Mouse (Mus musculus) hindbrain, embryonic 16.5 days (tissue): Measurements from ENCODE around the gene Aebp2. TPM values are rescaled to one million over a fixed set of nuclear protein-coding genes. Genes with fewer than 3 reads are reported as not detected.
"Not testable (repeated sequence)": the region's sequence is repeated elsewhere in the genome, so short reads cannot be mapped to it uniquely, and the experiment has no call there.

Source experiments
- ATAC-seq: fragments of 200-750 bp; cut with Nextera tagmentation; 2 replicates; pipeline ENCODE4 v1.8.0; 2017; ENCODE audit warnings: moderate TSS enrichment, moderate library complexity
- H3K27ac ChIP-seq: fragments of 300-500 bp; sonication (generic); 2 replicates; pipeline ENCODE4 v1.5.1; 2014; ENCODE audit warnings: low read depth, mild to moderate bottlenecking, control low read depth, low read length, moderate library complexity
- H3K27me3 ChIP-seq: fragments of 300-500 bp; sonication (generic); replicated peaks from 2 replicates; pipeline ENCODE4 v1.6.1; 2014; ENCODE audit warnings: low read length; ENCODE audit not compliant: control insufficient read depth, insufficient read depth
- H3K36me3 ChIP-seq: fragments of 300-500 bp; sonication (generic); 2 replicates; pipeline ENCODE4 v1.6.1; 2014; ENCODE audit warnings: mild to moderate bottlenecking, low read length, moderate library complexity, mixed read lengths; ENCODE audit not compliant: control insufficient read depth, insufficient read depth
- H3K4me1 ChIP-seq: fragments of 300-500 bp; sonication (generic); 2 replicates; pipeline ENCODE4 v1.6.1; 2014; ENCODE audit warnings: low read depth, low read length; ENCODE audit not compliant: control insufficient read depth, insufficient read depth
- H3K4me2 ChIP-seq: fragments of 300-500 bp; sonication (generic); 2 replicates; pipeline ENCODE4 v1.6.1; 2014; ENCODE audit warnings: mild to moderate bottlenecking, low read length, control low read depth, moderate library complexity
- H3K4me3 ChIP-seq: fragments of 300-500 bp; sonication (generic); 2 replicates; pipeline ENCODE4 v1.5.1; 2014; ENCODE audit warnings: mild to moderate bottlenecking, low read length, control low read depth, moderate library complexity
- H3K9ac ChIP-seq: fragments of 300-500 bp; sonication (generic); 2 replicates; pipeline ENCODE4 v1.6.1; 2014; ENCODE audit warnings: low read depth, mild to moderate bottlenecking, control low read depth, low read length, moderate library complexity
- H3K9me3 ChIP-seq: fragments of 300-500 bp; sonication (generic); 2 replicates; pipeline ENCODE4 v1.6.1; 2014; ENCODE audit warnings: mild to moderate bottlenecking, low read length, moderate library complexity; ENCODE audit not compliant: control insufficient read depth
- WGBS: fragments of 180-500 bp; shearing (Covaris S2); extraction: QIAGEN DNeasy Blood & Tissue Kit; methylation state at CpG from one replicate; pipeline ENCODE4 v1.1.7; 2014; 5-methylcytosine and 5-hydroxymethylcytosine counted together
- polyA plus RNA-seq: library from polyadenylated mRNA; unstranded; fragments of >200 nt; fragmentation: Nextera tagmentation; extraction: Ambion mirVana; gene quantifications from 2 replicates; pipeline ENCODE4 v1.2.1, GENCODE M21; 2015

The Aebp2 gene
- polyA plus RNA-seq, 1 experiment from 2014 or later: 7.7 TPM

GRCm38 (mm10) chr6:140592713-140593112, 29.8 kb upstream of the Aebp2 start:
- peaks cover 47% of the 10 kb centered on the region for H3K36me3 ChIP-seq
- no peak overlapping the region for H3K9ac ChIP-seq
- H3K4me3 ChIP-seq: no peak overlapping the region
- no peaks in the 10 kb centered on the region for H3K9me3 ChIP-seq
- H3K4me1 ChIP-seq: no peaks in the 10 kb centered on the region
- no peaks in the 10 kb centered on the region for H3K27me3 ChIP-seq
- no peak for ATAC-seq
- H3K4me2 ChIP-seq: no peak overlapping the region
- H3K27ac ChIP-seq: no peak overlapping the region
- 90% methylated on average over 8 of the region's 8 CpGs for WGBS

- no peaks in the 10 kb centered on the region for H3K27me3 ChIP-seq
- H3K27ac ChIP-seq: no peak overlapping the region
- WGBS: 80% methylated on average over 17 of the region's 17 CpGs
- no peak overlapping the region for H3K4me3 ChIP-seq
- no peaks in the 10 kb centered on the region for H3K4me1 ChIP-seq
- no peak overlapping the region for H3K9ac ChIP-seq
- no peaks in the 10 kb centered on the region for H3K9me3 ChIP-seq
- H3K36me3 ChIP-seq: peaks cover 44% of the 10 kb centered on the region
- ATAC-seq: peak; percentile 41; the same call in 1 of the 2 replicates
- H3K4me2 ChIP-seq: no peak overlapping the region
These were observed 28.9 kb upstream of the Aebp2 start for GRCm38 (mm10) chr6:140593420-140594170.

GRCm38 (mm10) chr6:140595551-140595950, 26.9 kb upstream of the Aebp2 start:
- peaks cover 38% of the 10 kb centered on the region for H3K36me3 ChIP-seq
- not testable (repeated sequence) for H3K27me3 ChIP-seq, H3K9me3 ChIP-seq, H3K27ac ChIP-seq, H3K9ac ChIP-seq, ATAC-seq, H3K4me3 ChIP-seq, H3K4me1 ChIP-seq, H3K4me2 ChIP-seq
- 97% methylated on average over 6 of the region's 6 CpGs for WGBS

GRCm38 (mm10) chr6:140597381-140598329, 24.8 kb upstream of the Aebp2 start:
- no peaks in the 10 kb centered on the region for H3K9me3 ChIP-seq
- no peak; the same call in 1 of the 2 replicates for ATAC-seq
- H3K4me2 ChIP-seq: no peak overlapping the region
- no peak overlapping the region for H3K9ac ChIP-seq
- no peaks in the 10 kb centered on the region for H3K4me1 ChIP-seq
- no peak overlapping the region for H3K27ac ChIP-seq
- 43% methylated on average over 15 of the region's 15 CpGs for WGBS
- no peaks in the 10 kb centered on the region for H3K27me3 ChIP-seq
- H3K36me3 ChIP-seq: peaks cover 24% of the 10 kb centered on the region
- no peak overlapping the region for H3K4me3 ChIP-seq

GRCm38 (mm10) chr6:140598516-140598915, 23.9 kb upstream of the Aebp2 start:
- peaks cover 4% of the 10 kb centered on the region for H3K4me1 ChIP-seq
- no peak overlapping the region for H3K9ac ChIP-seq
- no peak overlapping the region for H3K27ac ChIP-seq
- H3K36me3 ChIP-seq: peaks cover 21% of the 10 kb centered on the region
- WGBS: 90% methylated on average over 9 of the region's 9 CpGs
- no peaks in the 10 kb centered on the region for H3K27me3 ChIP-seq
- H3K4me3 ChIP-seq: no peak overlapping the region
- no peaks in the 10 kb centered on the region for H3K9me3 ChIP-seq
- H3K4me2 ChIP-seq: no peak overlapping the region
- no peak for ATAC-seq

GRCm38 (mm10) chr6:140599337-140599736, 23.1 kb upstream of the Aebp2 start:
- H3K27ac ChIP-seq: no peak overlapping the region
- 91% methylated on average over 5 of the region's 5 CpGs for WGBS
- ATAC-seq: no peak

GRCm38 (mm10) chr6:140600671-140601070, 21.8 kb upstream of the Aebp2 start:
- H3K4me1 ChIP-seq, H3K4me3 ChIP-seq, H3K27ac ChIP-seq, H3K9ac ChIP-seq, H3K9me3 ChIP-seq, ATAC-seq, H3K27me3 ChIP-seq, H3K4me2 ChIP-seq, H3K36me3 ChIP-seq: not testable (repeated sequence)
- WGBS: 90% methylated on average over 8 of the region's 8 CpGs

More at GRCm38 (mm10) chr6:140599337-140599736, 23.1 kb upstream of the Aebp2 start:
- H3K4me2 ChIP-seq: no peak overlapping the region
- peaks cover 6% of the 10 kb centered on the region for H3K4me1 ChIP-seq
- no peaks in the 10 kb centered on the region for H3K9me3 ChIP-seq
- H3K9ac ChIP-seq: no peak overlapping the region
- no peaks in the 10 kb centered on the region for H3K27me3 ChIP-seq
- no peak overlapping the region for H3K4me3 ChIP-seq
- peaks cover 14% of the 10 kb centered on the region; the same call in 1 of the 2 replicates for H3K36me3 ChIP-seq

GRCm38 (mm10) chr6:140601175-140601574, 21.3 kb upstream of the Aebp2 start:
- Histone ChIP-seq H3K9me3 (no peaks in the 10 kb centered on the region), H3K9ac (no peak overlapping the region), H3K4me1 (peaks cover 6% of the 10 kb centered on the region), H3K27ac (no peak overlapping the region), H3K4me2 (no peak overlapping the region), H3K27me3 (no peaks in the 10 kb centered on the region), H3K4me3 (no peak overlapping the region), H3K36me3 (peaks cover 2% of the 10 kb centered on the region; the same call in 1 of the 2 replicates)
- ATAC-seq: no peak
- 88% methylated on average over 4 of the region's 4 CpGs for WGBS
